Mouse (Mus musculus): Measurements from ENCODE around the gene Farsa.
A peak's percentile ranks its signal among the peaks of the same experiment; 100 is the strongest.

Farsa gene

DNA sequence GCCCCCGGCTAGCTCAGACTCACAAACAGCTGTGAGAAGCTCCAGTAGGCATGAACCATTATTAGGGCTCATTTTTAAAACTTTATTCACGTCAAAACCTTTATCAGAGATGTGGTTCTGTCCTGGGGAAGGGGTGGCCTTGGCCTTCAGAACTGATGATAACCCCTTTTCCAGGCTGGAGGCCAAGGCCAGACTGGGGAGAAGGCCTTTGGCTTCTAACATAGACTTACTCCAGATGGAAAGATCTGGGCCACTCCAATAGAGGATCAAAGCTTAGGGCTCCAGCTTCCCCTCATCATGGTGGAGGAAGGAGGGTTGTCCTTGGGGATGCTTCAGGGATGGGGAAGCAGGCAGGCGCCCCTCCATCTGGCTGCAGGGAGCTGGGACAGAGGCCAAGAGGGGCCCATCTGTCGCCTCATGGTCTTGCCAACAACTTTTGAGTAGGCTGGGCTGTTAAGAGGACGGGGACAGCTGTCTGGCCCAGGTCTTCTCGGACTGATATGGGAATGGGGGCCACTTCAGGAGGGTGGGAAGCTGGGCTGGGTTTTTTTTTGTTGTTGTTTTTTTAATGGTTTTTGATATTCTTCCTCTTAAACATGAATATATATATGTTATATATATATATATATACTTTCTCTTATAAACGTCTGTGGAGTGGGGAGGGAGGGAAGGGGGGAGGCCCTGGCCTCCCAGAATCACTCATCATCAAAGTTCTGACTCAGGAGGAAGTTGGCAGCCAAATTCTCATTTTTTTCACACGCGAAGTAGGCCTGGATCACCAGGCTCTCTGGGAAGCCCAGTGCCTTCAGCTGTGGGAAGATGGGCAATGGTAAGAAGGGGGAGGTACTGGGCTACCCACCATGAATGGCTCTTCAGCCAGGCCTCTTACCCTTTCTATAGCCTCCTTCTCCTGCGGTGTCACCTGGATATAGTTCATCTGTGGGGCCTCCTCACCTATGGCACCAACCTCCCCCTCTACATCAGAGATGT is 21.6 kb upstream of the Farsa start:
- DNase-seq, result peak; percentile 97

DNA sequence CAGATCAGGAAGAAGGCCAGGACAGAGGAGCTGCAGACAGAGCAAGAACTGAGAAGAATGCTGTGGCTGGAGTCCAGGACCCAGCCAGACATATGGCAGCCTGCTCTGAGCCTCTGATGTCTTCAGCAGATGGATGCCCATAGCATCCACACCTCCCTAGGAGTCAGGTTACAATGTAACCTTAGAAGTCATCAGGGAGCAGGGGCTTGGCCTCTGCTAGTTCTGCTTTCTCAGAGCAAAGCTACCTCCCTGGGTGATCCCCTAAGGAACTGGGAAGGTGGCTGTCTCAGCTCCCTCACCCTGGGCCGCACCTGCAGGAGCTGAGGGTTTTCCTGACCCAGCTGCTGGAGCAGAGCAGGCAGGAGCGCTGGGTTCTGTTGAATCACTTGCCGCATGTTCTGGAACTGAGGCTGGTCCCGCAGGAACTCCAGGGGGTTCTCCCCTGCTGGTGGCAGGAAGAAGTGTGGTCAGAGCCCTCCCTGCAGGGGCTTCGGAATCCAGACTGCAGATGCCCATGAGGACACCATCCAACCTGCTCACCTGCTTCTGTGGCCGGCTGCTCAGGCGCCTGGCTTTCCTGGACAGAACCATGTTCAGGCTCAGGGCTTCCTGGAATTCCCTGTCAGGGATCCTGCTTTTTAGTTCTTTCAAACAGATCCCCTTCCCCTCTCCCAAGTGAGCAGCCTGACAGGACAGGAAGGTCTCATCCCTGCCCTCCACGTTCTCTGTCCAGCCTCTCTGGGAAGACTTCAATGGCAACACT is 19.5 kb upstream of the Farsa start:
- DNase-seq, result peak; percentile 61 to 71

DNA sequence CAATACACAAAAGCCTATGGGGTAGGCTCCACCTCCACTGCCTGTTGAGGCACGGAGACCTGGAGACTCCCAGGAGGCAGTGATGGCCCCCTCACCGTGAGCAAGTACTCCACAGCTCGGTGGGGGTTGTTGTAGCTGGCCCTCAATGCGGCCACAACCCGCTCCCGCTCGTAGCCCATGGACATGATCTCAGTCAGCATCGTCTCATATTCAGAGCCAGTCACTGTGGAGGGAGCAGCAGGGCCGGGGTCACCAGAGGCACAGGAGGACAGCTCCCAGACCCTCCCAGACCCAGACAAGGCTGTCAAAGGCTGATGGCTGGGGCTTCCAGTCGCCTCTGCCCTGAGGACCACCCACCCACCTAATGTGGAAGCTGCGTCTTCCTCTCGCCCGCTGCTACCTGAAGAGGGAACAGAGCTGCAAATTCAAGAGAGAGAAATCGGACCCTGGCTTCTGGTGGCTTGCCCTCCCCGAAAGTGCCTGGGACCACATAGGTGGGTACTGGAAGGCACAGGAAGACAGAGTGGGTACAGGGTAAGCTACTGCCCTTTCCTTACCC is 18.8 kb upstream of the Farsa start:
- DNase-seq, result no peak

DNA sequence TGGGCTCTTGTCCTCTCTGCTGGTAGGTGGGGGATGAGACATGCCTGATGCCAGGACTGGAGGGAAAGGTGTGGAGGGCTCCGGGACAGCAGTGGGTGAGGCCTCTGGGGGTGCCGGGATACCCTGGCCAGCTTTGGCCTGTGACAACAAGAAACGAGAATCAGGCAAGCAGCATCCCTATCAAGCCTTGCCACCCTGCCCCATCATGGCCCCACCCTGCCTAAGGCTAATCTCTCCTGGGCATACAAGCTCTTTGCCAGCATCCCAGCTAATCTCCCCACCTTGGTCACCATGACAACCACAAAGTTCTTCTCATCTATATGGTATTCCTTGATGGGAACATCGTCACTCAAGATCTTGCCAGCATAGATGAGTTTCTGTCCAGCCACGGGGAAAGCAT is 18.3 kb upstream of the Farsa start:
- no peak for DNase-seq

DNA sequence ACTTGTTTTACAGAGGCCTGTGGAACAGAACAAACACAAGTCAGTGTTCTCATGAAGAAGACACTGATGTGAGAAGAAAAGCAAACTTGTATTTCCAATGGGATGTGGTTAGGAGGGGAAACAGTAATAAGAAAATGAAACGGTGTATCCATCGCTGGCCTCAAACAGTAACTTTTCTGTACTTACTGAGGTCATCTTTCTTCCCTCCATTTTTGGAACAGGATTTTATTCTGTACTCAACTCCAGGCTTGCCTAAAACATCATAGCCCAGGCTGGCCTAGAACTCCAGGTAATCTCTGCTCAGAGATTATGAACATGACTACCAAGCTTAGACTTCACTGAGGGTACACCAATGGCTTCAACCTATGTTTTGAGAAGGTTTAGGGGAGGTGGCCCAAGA is 17.4 kb upstream of the Farsa start:
- DNase-seq, result no peak

DNA sequence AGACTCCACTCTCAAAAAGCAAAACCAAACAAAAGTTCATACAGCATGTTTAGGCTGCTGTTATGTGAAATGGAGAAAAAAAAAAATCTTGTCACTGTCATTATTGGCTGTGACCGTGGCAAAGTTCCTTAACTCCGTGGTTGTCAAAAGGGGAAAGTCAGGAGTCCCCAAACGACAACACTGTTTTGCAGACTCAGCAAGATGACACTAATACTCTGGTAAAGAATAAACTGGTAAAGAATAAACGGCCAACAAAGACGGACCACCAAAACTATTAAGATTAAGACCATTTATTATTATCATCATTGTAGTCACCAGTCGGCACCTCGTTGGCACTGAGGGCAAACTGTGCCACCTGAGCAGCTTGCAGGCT is 16.9 kb upstream of the Farsa start:
- DNase-seq, result no peak

DNA sequence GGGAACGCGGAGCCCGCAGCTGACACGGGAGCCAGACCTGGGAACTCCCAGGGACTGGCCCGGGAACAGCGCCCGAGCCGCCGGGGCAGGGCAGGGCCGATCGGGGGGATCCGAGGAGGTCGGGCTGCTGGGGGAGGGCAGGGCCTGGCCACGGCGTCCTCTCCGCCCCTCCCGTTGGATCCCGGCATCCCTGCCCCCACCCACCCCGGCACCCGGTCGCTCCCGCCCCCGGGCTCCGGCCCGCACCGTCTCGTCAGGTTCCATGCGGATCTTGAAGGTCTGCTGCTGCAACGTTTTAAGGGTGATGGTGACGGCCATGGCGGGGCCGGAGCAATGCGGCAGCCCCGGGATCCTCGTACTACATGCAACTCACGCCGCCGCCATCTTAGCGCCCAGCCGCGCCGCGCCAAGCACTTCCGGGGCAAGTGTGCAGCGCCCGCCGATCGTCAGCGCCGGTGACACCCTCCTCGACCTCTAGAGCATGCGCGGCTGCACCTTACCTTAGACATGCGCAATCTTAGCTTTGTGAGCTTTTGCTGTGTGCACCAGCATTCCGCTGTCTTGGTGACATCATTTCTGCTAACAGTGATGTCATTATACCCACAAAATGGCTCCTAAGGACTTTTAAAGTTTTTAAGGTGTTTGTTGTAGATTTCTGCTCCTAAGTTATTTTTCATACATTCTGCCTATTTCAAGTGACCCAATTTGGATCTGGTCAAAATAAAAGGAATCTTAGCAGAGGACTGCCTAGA is 16.4 kb upstream of the Farsa start, which contains the start of gene Rad23a:
Rad23a (minus strand) TSS at position 418 of the 752 bp plus-strand sequence.
- peak; percentile 94 to 96 for DNase-seq

DNA sequence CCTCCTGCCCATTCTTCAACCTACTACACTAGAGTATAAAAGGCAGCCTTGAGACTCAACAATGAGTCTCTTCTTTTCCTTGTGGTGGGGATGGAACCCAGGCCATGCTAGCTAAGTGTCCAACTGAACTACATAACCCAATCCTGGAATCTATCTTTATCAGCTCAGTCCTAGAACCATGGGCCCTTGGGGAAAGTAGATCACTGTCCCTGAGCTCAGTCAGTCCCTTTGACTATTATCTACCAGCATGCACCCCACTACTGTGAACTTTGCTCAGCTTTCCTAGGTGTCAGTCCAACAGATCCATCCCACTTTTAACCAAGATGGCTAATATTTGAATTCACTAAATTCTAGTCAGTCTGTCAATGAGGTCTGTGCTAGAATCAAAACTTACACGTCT is 15.3 kb upstream of the Farsa start:
- DNase-seq, result no peak

DNA sequence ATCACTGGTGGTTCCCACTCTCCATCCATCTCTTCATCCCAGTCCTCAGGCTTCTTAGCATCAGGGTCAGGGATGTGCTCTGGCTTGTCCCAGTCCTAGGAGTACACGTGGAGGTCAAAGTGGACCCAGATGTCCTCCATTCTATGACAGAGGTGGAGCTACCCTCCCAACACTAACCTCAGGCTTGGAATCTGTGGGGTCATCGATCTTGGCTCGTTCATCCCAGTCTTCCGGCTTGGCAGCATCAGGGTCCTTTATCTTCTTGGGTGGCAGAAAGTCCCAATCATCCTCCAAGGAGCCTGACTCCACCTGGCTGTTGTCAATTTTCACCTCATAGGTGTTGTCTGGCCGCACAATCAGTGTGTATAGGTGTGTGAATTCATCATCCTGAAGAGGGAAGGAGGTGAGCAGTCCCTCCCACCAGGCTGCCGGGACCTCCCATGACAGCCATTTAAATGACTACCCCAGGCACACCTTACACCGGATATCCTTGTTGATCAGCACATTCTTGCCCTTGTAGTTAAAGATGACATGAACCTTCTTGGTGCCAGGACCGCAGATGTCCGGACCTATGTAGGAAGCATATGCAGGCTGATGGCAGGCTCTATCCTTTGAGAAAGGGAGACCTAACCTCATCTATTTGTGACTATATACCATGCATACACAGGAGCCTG is 12.3 kb upstream of the Farsa start:
- no peak for DNase-seq

DNA sequence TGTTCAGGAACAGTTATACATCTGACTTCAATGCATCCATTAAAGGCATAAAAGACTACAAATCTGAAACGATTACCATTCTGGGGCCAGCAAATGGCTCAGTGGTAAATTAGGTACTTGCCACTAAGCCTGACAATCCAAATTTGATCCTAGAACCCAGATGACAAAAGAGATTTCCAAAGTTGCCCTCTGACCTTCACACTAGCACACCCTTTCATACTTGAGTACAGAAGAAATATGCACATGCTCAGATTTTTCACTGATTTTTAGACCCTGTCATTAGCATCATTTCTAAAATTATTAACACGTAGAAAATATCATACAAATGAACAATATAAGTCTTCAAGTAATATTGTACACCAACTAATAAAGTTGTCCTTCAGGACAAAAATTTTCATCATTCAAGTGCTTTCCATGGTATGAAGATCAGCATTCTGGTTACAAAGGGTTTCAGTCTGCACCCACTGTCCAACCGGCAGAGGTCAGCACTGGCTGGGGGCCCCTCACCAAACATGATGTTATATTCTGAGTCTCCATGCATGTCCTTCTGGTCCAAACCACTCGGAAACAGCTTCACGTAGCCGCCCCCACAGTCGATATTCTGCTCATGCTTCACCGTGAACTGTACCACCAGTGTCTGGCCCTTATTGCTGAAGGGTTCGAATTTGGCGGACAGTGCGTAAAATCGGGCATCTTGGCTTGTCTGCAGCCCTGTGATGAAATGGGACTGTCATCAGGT is 11.3 kb upstream of the Farsa start:
- DNase-seq, result peak; percentile 82 to 83

DNA sequence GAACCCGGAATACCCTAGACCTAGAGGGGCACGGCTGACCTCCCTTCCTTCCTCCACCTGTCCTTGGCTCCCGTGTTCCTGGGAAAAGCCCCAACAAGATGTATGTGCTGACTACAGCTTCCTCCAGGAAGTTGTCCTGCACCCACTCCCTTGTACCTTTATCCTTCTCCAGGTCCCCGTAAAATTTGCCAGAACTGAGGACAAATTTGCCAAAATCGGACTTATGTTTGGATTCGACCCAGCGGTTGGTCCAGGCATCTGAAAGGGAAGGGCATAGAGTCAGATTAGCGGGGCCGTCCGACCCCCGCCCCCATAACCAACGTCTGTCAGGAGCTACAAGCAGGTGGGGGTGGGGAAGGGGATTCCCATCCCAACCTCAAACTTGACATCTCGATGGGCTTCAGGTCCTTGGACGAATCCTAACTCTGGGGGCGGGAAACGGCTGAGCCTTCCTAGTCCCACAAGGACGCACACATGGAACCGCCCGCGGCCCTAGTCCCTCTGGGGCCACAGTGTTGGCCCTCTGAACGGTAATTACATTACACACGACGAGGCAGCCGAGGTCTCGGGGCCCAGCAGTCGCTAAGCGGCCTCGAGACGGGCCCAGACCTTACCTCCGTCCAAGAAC is 10.6 kb upstream of the Farsa start:
- peak in 1 of 2 experiments; percentile 58 for DNase-seq

DNA sequence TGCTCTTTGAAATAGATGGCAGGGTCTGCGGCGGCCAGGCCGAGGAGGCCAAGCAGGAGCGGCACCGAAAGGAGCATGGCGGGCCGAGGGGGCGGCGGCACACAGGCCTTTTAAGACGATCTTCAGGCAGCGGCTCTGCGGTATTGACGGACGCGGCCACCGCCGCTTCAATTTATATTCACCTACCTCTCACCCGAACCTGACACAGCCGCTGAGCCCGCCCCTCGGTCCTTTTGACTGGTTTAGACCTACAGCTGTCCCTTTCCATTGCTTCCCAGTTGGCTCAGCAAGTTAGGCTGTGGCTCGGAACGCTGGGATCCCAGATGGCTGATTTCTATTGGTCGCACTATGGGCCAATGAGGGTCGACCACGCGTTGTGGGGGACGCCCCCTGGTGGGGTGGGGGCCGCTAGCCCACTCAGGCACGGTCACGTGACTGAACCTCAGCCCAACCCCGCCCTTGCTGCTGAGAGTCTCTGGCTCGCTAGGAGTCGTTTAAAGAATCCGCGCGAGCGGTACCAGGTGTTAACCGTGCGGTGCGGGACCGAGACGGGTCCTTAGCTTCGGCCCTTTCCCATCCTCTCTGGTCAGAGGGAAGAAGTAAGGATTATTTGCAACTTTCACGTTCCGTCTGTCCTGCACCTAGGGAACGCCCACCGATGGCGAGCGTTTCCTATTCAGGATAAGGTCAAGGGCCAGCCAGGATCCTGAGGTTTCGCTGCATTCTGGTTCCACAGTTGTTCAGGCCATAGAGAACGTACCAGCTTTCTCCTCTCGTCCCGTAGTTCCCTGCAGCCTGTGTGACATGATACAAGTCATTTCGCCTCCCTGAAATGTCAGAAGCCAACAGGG is 9.8 kb upstream of the Farsa start, which contains the start of gene Calr:
Calr (minus strand) TSS at position 213 of the 851 bp plus-strand sequence.
- peak; percentile 100 for DNase-seq

DNA sequence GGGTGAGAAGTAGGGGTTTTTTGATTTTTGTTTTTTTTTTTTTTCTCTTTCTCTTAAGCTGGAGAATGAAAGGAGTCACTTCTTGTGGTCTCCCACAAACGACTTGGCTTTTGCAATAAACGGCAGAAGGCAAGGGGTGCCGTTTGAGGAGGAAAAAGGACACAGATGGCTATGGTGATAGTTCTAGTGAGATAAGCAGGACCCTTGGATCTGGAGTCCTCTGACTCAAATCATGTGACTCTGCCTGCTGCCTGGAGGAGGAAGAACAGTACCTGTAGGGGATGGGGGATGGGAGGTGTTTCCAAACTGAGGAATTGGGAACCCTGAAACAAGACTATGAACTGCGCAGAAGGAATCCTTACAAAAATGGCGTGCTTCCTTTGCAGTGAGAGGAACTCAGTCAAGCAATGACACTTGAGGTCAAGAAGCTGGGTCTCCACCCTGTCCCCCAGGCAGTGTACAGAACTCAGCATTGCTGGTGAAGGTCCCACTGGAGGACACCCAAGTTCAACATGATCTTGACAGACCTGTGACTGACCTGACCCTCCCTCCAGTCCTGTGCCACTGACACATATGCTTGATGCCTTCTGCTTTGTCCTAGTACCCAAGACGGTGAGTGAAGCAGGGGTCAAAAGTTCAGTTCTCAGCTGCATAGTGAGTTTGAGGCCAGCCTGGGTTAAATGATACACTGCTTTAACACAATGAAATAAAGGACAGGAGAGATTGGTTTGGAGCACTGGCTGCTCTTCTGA is 8.9 kb upstream of the Farsa start:
- peak; percentile 36 to 45 for DNase-seq

DNA sequence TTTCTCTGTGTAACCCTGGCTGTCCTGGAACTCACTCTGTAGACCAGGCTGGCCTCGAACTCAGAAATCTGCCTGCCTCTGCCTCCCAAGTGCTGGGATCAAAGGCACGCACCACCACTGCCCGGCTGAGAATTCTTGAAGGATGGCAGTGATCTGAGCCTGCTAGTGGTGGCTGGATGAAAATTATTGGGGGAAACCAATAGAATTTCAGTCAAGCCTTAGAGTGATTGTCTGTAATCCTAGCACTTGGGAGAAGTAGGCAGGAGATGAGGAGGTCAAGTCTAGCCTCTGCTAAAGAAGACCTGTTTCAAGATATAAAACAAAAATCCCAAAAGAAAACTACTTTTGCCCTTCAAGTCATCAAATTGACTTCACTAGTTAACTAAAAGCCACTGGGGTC is 355 bp upstream of the Farsa start:
- DNase-seq, result no peak

DNA sequence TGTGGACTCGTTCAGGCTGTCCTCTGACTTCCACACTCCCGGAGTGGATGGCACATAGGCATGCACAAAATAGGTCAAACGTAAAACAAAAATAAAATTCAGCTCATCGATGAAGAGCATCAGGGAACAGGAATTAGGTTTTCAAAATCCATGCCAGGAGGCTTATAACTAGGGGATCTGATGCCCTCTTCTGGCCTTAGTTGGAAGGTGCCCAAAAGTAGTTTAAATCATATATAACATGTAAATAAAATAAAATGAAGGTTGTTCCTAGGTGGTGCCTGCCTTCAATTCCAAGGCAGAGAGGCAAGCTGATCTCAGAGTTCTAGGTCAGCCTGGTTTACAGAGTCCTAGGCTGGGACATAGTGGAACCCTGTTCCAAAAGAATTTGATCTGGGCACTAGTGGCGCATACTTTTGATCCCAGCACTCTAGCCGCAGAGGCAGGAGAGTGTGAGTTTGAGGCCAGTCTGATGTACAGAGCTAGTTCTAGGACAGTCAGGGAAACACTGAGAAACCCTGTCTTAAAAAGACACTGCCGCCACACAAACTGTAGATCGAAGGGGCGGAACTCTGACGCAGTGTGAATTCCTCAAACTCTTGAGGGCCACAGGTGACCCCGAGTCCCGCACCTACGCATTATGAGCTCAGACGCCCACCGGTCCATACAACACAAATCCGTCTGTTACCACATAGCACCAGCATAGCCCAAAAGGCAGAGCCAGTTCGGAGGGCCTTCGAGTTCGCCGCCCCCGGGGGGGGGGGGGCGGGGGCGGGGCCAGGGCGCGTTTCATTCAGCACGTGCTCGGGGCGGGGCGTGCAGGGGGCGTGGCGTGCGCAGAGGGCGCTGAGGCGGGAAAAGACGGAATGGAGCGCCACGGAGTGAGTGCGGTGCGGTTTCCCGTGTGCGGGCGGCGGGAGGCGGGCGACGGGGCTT is 14.9 kb downstream of the Farsa start, which contains the start of gene Syce2:
Syce2 (plus strand) TSS at position 736 of the 933 bp plus-strand sequence.
- peak; percentile 86 to 87 for DNase-seq

DNA sequence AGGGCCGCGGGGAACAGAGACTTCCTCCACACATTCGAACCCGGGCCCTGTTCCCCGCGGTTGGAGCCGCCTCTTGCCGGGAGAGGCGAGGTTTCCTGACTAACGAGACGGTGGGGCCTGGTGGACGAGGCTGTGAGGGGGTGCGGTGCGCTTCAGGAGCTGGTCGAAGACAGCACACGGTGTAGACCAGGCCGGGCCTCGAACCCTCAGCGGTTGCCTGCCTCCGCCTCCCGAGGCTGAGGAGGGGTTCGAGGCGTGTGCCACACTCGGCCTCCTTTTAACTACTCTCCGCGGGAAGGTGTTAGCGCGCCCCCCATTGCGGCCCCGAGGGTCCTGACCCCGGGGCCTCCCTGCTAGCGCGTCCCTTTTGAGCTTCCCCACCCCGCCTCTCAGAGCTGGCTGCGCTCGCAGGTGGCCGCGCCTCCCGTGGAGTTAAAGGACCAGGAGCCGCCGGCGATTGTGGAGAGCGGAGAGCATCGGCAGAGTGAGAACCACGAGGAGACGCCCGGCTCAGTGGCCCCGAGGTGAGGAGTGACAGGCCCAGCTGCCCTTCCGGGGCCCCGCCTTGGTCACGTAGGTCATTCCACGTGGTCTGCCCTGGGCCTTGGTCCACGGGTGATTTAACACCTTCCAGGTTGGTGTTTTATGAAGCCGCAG is 15.6 kb downstream of the Farsa start:
- DNase-seq, result peak; percentile 48

DNA sequence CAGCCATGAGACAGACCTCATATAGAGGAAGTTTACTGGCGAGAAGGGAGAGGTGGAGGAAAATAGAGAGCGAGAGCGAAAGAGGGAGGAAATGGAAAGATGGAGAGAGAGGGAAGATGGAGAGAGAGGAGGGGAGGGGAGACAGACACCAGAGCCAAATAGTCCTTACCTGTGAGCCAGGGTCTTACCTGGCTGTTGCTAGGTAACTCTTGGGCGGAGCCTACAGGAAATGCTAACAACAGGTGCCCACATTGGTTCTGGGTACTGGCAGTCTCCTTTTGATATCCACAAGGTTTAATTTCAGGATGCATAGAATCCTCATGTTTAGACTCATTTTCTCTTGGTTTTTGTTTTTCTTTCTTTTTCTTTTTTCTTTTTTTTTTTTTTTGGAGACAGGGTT is 16.2 kb downstream of the Farsa start:
- DNase-seq, result no peak
